Mouse (Mus musculus) spleen, postnatal 10 days (tissue): ENCODE data around the gene Gars.

ENCODE experiments used
- DNase-seq, 2 experiments: peaks; one replicate each; pipeline ENCODE4 v3.0.0; 2021 to 2022; ENCODE audit warnings: low spot score in 2 of 2

Gene Gars

GRCm38 (mm10) chr6:55038671-55039445 is 1.1 kb downstream of the Gars start:
- DNase-seq = peak; percentile 35 to 52

- no peak for DNase-seq
Observed at GRCm38 (mm10) chr6:55039446-55039783, 1.6 kb downstream of the Gars start.

GRCm38 (mm10) chr6:55040031-55040430 is 2.2 kb downstream of the Gars start:
- no peak for DNase-seq

GRCm38 (mm10) chr6:55043206-55043605 is 5.4 kb downstream of the Gars start:
- no peak for DNase-seq

- DNase-seq = no peak
Observed at GRCm38 (mm10) chr6:55044542-55044941, 6.7 kb downstream of the Gars start.

- DNase-seq = no peak
Observed at GRCm38 (mm10) chr6:55045326-55045725, 7.5 kb downstream of the Gars start.

- no peak for DNase-seq
Observed at GRCm38 (mm10) chr6:55049186-55049585, 11.4 kb downstream of the Gars start.

- no peak for DNase-seq
Observed at GRCm38 (mm10) chr6:55054491-55054890, 16.7 kb downstream of the Gars start.

- no peak for DNase-seq
Observed at GRCm38 (mm10) chr6:55057427-55057826, 19.6 kb downstream of the Gars start.

GRCm38 (mm10) chr6:55060241-55060825 is 22.5 kb downstream of the Gars start:
- DNase-seq = no peak

GRCm38 (mm10) chr6:55061328-55061727 is 23.5 kb downstream of the Gars start:
- no peak for DNase-seq

GRCm38 (mm10) chr6:55062200-55062599 is 24.4 kb downstream of the Gars start:
- no peak for DNase-seq

- no peak for DNase-seq
Observed at GRCm38 (mm10) chr6:55063793-55064476, 26.1 kb downstream of the Gars start.

- DNase-seq = no peak
Observed at GRCm38 (mm10) chr6:55064477-55064827, 26.6 kb downstream of the Gars start.

GRCm38 (mm10) chr6:55065903-55066302 is 28.1 kb downstream of the Gars start:
- no peak for DNase-seq

GRCm38 (mm10) chr6:55076561-55077255 is 38.9 kb downstream of the Gars start:
- DNase-seq = no peak

- no peak for DNase-seq
Observed at GRCm38 (mm10) chr6:55081379-55081778, 43.6 kb downstream of the Gars start.

GRCm38 (mm10) chr6:55082261-55083051 is 44.6 kb downstream of the Gars start:
- DNase-seq = no peak

GRCm38 (mm10) chr6:55087355-55087754 is 49.5 kb downstream of the Gars start:
- DNase-seq = no peak

GRCm38 (mm10) chr6:55090639-55091038 is 52.8 kb downstream of the Gars start:
- DNase-seq = peak in 1 of 2 experiments; percentile 25

- no peak for DNase-seq
Observed at GRCm38 (mm10) chr6:55091396-55091795, 53.6 kb downstream of the Gars start.
